15 mouse cellular contexts compared by ENCODE assay signal in genomic region chr5:81136394-81136793, GRCm38 (mm10).
DNase-seq lines count a peak whose midpoint lies in the region; ATAC-seq lines count a peak whose summit lies in the region.
"Had no signal": no experiment of that assay in that cellular context is flagged by ENCODE, and none has a peak within 500 bp of the region (broad histone marks: within the 10 kb centered on the region; RNA-seq: fewer than 3 reads in every experiment).

No protein-coding gene starts in this region.

- peak; percentile 50 for ATAC-seq in frontal cortex, adult (ENCODE audit: low TSS enrichment)
- ATAC-seq: liver, embryonic 12.5 days had no signal

- no peak for DNase-seq in frontal cortex, postnatal 25 days (ENCODE audit: low spot score in 2 of 2)
- DNase-seq in brain, adult 2 months (ENCODE audit: low read depth, low spot score), result peak; percentile 63
- DNase-seq in cerebellum, adult 11 months, result peak; percentile 27
- peak; percentile 93 to 94 for DNase-seq in cerebellum, postnatal 10 days
- DNase-seq in spleen, adult 18-20 months, result no peak
- no peak for DNase-seq in heart, postnatal 10 days
- DNase-seq: adrenal gland, postnatal 36 days; heart, postnatal 14 days; kidney, adult 8-10 months; kidney, postnatal 14 days; lung, embryonic 14.5 days; lung, postnatal 4 days; thymus, postnatal 4 days had no signal

- intact Hi-C loops in heart, postnatal 10 days (cut with DNase I), result no loop called here

Comparison
In these comparisons a context has a peak if more than half of its experiments do, and no peak if none do; other contexts are left out.
1. DNase-seq: peak in brain, adult 2 months (single experiment), cerebellum, adult 11 months (single experiment) and cerebellum, postnatal 10 days (2 of 2); none in frontal cortex, postnatal 25 days (0 of 2), spleen, adult 18-20 months (0 of 2) and heart, postnatal 10 days (0 of 2).